Mouse (Mus musculus) forelimb bud, embryonic 11.5 days (tissue): ENCODE results near the gene Hsd17b3.
A peak's percentile ranks its signal among the peaks of the same experiment; 100 is the strongest.

Source experiments
- DNase-seq: peaks from one replicate; pipeline ENCODE4 v3.0.0-alpha.2; 2012; ENCODE audit warnings: low read depth, low spot score

Gene Hsd17b3

GRCm38 (mm10) chr13:64020902-64021311 is 68.1 kb downstream of the Hsd17b3 start:
- peak; percentile 85 for DNase-seq

DNA sequence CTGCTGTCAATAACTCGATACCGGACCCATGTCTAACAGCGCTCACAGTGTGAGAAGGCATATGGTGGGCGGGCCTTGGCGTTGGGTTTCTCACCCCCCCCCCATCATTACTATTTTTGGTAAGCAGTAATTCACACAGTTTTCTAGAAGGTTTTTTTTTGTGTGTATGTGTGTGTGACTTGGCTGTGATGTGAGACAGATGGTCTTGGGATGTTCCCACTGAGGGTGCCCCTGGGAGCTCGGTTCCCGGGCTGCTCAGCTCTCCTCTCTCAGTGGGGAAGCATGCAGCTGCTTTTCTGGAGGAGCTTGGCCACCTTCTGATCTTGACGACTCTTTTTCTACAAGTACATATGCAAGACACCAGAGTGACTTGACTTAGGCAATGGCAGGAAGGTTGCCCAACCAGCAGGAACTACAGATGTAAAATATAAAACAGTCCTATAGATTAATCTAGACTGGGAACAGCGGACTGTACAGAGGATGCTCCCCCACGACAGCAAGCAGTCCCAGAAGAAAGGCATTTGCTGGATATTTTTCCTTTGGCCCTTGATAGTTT is 70.4 kb downstream of the Hsd17b3 start:
- DNase-seq: no peak

DNA sequence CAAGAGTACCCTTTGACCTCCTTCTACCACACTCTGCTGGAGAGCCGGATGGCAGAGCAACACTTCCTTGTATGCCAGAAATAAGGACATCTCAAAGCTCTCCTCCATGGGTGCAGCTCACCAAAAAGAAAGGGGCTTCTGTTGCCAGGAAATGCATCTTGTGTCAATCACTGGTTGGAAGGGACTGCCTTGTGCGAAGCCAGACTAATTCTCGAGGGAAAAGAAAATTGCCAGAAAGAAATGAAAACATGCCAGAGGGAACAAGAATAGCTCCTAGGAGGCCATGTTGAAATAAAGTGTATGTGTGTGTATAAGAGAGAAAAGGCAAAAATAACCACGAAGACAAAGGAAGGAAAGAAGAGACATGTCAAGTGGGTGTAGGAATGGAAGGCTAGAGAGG is 73.0 kb downstream of the Hsd17b3 start:
- DNase-seq: no peak

GRCm38 (mm10) chr13:64011157-64011556 is 77.9 kb downstream of the Hsd17b3 start:
- no peak for DNase-seq
